Mouse (Mus musculus): ENCODE data around the gene Pafah1b3. TPM values are rescaled to one million over a fixed set of nuclear protein-coding genes. Genes with fewer than 3 reads are reported as not detected.
A peak's percentile ranks its signal among the peaks of the same experiment; 100 is the strongest.
"Not testable (repeated sequence)": the region's sequence is repeated elsewhere in the genome, so short reads cannot be mapped to it uniquely, and the experiment has no call there.

The Pafah1b3 gene
- 144 and 152 TPM in 2 replicates for polyA plus RNA-seq (2015; fragmentation: Nextera tagmentation; extraction: Ambion mirVana)

DNA sequence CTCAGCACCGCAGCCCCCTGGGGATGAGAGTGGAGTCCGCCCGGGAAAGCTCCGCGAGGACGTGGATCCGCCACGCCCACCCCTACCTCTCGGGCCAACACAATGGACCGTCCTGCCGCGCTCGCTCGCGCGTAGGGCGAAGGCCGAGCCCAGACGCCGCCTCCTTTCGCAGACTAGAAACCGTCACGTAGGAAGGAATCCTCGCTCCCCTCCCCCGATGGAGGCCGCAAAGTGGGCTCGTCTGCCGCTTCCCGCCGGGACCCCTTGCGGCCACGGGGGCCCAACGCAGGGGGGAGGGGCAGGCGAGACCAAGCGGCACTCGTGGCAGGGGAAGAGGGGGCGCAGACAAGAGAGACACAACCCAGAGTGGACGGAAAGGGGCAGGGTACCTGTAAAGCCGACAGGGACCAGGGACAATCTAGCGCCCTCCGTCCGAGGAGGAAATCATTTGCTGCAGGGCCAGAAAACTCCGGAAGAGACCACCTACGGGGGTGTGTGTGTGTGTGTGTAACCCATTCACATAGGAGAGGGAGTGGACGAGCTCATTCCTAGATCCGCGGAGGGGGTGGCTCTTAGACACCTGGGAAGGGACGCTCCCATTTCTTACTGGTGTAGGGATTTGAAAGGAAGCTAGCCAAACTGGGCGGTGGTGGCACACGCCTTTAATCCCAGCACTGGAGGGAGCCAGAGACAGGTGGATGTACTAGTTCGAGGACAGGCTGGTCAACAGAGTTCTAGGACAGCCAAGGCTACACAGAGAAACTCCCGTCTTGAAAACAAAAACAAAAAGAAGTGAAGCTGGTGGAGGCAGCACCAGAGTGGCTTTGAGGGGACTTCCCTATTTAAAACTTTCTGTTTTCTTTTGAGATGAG lies at the start of gene Pafah1b3:
Pafah1b3 (minus strand) TSS at position 533 of the 872 bp plus-strand sequence.
- TF ChIP-seq CTCF (IDR thresholded peaks at IDR 0.05; ENCODE audit: low read depth), result peak; percentile 58; the same call in 1 of the 2 replicates
- peak within 1 kb of the TSS; percentile 94 for H3K4me2 ChIP-seq (ENCODE audit: low read length)
- ATAC-seq (replicated peaks; ENCODE audit: low FRiP score, low read depth) (peak; percentile 91), DNase-seq (ENCODE audit: low spot score) (peak; percentile 96)
- peak within 1 kb of the TSS; percentile 81 for H3K4me3 ChIP-seq (replicated peaks; ENCODE audit: low read depth, low read length)
- no peaks in the 10 kb centered on the region for H3K9me3 ChIP-seq (replicated peaks; ENCODE audit: low read length)
- peaks cover 12% of the 10 kb centered on the region; the same call in 1 of the 2 replicates for H3K36me3 ChIP-seq (ENCODE audit: insufficient read depth, low read length)
- H3K9ac ChIP-seq (ENCODE audit: low read depth, low read length), result peak within 1 kb of the TSS; percentile 74
- no peaks in the 10 kb centered on the region; the same call in 1 of the 2 replicates for H3K4me1 ChIP-seq (replicated peaks; ENCODE audit: insufficient read depth, low read length)
- H3K27me3 ChIP-seq (ENCODE audit: insufficient read depth, low read length), result no peaks in the 10 kb centered on the region
- peak within 1 kb of the TSS; percentile 95 for H3K27ac ChIP-seq
- under 1% methylated on average over 52 of the region's 52 CpGs for WGBS

DNA sequence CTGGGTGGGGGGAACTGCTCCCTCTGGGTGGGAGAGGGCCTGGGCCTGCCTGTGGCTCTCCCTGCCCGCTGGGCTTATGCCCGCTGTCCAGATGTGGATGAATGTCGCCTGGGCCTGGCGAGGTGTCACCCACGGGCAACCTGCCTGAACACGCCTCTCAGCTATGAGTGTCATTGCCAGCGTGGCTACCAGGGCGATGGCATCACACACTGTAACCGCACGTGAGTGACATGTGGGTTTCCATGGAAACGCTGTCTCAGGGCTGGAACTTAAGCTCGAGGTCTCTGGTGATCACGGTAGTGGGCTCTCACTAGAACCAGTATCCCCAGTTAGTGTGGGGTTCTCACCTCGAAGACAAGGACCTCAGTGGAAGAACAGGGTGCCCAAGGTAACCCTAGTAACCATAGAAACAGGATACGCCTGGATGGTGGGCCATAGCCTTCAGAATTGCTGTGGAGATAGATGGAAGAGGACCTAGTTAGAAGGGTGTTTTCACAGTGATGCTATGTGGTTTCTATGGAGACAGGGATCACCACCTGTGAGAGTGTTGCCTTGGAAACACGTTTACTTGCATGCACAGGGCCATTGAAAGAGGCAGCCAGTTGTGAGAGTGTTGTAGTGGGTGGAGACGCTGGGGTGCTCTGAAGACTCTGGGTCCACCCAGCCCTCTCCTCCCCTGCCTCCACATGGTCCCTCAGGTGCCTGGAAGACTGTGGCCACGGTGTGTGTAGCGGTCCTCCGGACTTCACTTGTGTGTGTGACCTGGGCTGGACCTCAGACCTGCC lies 43.4 kb upstream of the Pafah1b3 start:
- H3K27me3 ChIP-seq (ENCODE audit: insufficient read depth, low read length), result no peaks in the 10 kb centered on the region
- ATAC-seq (replicated peaks; ENCODE audit: low FRiP score, low read depth) (no peak), DNase-seq (ENCODE audit: low spot score) (no peak)
- 84% methylated on average over 20 of the region's 20 CpGs for WGBS
- no peak overlapping the region for H3K27ac ChIP-seq
- H3K4me1 ChIP-seq (replicated peaks; ENCODE audit: insufficient read depth, low read length), result no peaks in the 10 kb centered on the region
- H3K4me3 ChIP-seq (replicated peaks; ENCODE audit: low read depth, low read length), result no peak overlapping the region
- no peak overlapping the region for H3K9ac ChIP-seq (ENCODE audit: low read depth, low read length)
- H3K9me3 ChIP-seq (replicated peaks; ENCODE audit: low read length), result no peaks in the 10 kb centered on the region
- no peak overlapping the region for H3K4me2 ChIP-seq (ENCODE audit: low read length)
- TF ChIP-seq CTCF (IDR thresholded peaks at IDR 0.05; ENCODE audit: low read depth), result no peak
- H3K36me3 ChIP-seq (ENCODE audit: insufficient read depth, low read length), result peaks cover 36% of the 10 kb centered on the region; the same call in 1 of the 2 replicates

DNA sequence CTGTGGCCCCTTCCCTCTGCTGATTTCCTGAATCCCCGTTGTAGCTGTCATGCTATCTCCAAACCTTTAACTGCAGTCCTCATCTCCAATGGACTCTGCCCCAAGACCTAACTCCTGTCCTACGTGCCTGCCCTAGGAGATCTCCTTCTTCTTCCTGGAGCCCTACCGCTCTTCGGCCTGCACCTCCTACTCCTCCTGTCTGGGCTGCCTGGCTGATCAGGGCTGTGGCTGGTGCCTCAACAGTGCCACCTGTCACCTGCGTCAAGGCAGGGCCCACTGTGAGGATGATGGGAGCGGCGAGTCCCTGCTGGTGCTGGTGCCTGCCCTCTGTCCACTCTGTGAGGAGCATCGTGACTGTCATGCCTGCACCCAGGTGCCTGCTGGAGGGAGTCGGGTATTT lies 41.5 kb upstream of the Pafah1b3 start:
- H3K27me3 ChIP-seq (ENCODE audit: insufficient read depth, low read length), result no peaks in the 10 kb centered on the region
- H3K4me2 ChIP-seq (ENCODE audit: low read length), result no peak overlapping the region
- no peak for DNase-seq (ENCODE audit: low spot score)
- no peak for ATAC-seq (replicated peaks; ENCODE audit: low FRiP score, low read depth)
- H3K4me3 ChIP-seq (replicated peaks; ENCODE audit: low read depth, low read length), result no peak overlapping the region
- no peaks in the 10 kb centered on the region for H3K4me1 ChIP-seq (replicated peaks; ENCODE audit: insufficient read depth, low read length)
- peaks cover 50% of the 10 kb centered on the region for H3K36me3 ChIP-seq (ENCODE audit: insufficient read depth, low read length)
- 87% methylated on average over 9 of the region's 9 CpGs for WGBS
- no peaks in the 10 kb centered on the region for H3K9me3 ChIP-seq (replicated peaks; ENCODE audit: low read length)
- no peak overlapping the region for H3K27ac ChIP-seq
- no peak for TF ChIP-seq CTCF (IDR thresholded peaks at IDR 0.05; ENCODE audit: low read depth)
- H3K9ac ChIP-seq (ENCODE audit: low read depth, low read length), result no peak overlapping the region

DNA sequence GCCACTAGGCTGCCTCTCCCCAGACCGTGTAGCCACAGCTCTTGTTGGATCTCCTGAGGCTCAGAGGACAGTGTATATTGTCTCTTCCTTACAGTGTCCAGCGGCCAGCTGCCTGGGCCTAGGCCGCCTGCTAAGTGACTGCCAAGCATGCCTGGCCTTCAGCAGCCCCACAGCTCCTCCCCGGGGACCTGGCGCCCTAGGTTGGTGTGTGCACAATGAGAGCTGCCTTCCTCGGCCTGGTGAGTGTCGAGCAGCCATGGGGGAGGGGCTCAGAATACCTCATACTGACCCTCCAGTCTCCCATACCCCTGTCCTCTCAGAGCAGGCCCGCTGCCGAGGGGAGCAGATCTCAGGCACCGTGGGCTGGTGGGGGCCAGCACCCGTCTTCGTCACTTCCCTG lies 36.7 kb upstream of the Pafah1b3 start:
- Histone ChIP-seq H3K4me2 (ENCODE audit: low read length) (no peak overlapping the region), H3K4me1 (replicated peaks; ENCODE audit: insufficient read depth, low read length) (no peaks in the 10 kb centered on the region), H3K27me3 (ENCODE audit: insufficient read depth, low read length) (no peaks in the 10 kb centered on the region), H3K9me3 (replicated peaks; ENCODE audit: low read length) (no peaks in the 10 kb centered on the region), H3K4me3 (replicated peaks; ENCODE audit: low read depth, low read length) (no peak overlapping the region), H3K9ac (ENCODE audit: low read depth, low read length) (no peak overlapping the region), H3K27ac (no peak overlapping the region), H3K36me3 (ENCODE audit: insufficient read depth, low read length) (peaks cover 32% of the 10 kb centered on the region)
- DNase-seq (ENCODE audit: low spot score), result no peak
- no peak for TF ChIP-seq CTCF (IDR thresholded peaks at IDR 0.05; ENCODE audit: low read depth)
- 89% methylated on average over 12 of the region's 12 CpGs for WGBS
- ATAC-seq (replicated peaks; ENCODE audit: low FRiP score, low read depth), result no peak

DNA sequence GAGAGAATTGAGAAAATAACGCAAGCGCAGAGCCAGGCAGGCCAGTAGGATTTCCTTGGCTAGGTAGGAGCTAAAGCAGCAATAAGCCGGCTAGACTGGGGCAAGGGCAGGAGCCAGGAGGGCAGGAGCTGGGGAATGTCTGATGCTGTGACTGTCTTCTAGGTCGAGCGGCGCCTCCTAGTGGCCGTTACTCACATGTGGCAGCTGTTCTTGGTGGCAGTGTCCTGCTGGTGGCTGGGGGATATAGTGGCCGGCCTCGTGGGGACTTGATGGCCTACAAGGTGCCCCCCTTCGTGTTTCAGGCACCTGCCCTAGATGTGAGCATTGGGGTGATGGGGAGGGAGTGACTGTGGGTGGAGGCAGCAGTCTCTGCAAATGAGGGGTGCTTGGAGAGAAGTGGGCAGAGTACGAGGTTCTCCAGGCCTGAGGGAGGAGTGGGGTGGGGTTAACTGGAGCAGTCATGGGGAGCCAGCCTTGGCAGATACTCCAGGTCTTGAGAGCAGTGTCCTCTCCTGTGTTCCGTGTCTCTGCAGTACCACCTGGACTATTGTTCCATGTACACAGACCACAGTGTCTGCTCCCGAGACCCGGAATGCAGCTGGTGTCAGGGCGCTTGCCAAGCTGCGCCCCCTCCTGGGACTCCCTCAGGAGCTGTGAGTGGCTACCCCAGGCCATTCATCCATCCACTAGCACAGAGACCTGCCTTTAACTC lies 36.0 kb upstream of the Pafah1b3 start:
- Histone ChIP-seq H3K4me1 (replicated peaks; ENCODE audit: insufficient read depth, low read length) (no peaks in the 10 kb centered on the region), H3K36me3 (ENCODE audit: insufficient read depth, low read length) (peaks cover 32% of the 10 kb centered on the region), H3K27me3 (ENCODE audit: insufficient read depth, low read length) (no peaks in the 10 kb centered on the region), H3K9ac (ENCODE audit: low read depth, low read length) (no peak overlapping the region), H3K9me3 (replicated peaks; ENCODE audit: low read length) (no peaks in the 10 kb centered on the region), H3K4me2 (ENCODE audit: low read length) (no peak overlapping the region), H3K4me3 (replicated peaks; ENCODE audit: low read depth, low read length) (no peak overlapping the region), H3K27ac (no peak overlapping the region)
- DNase-seq (ENCODE audit: low spot score) (peak; percentile 94), ATAC-seq (replicated peaks; ENCODE audit: low FRiP score, low read depth) (peak; percentile 69)
- TF ChIP-seq CTCF (IDR thresholded peaks at IDR 0.05; ENCODE audit: low read depth), result peak; percentile 87
- 37% methylated on average over 16 of the region's 16 CpGs for WGBS

DNA sequence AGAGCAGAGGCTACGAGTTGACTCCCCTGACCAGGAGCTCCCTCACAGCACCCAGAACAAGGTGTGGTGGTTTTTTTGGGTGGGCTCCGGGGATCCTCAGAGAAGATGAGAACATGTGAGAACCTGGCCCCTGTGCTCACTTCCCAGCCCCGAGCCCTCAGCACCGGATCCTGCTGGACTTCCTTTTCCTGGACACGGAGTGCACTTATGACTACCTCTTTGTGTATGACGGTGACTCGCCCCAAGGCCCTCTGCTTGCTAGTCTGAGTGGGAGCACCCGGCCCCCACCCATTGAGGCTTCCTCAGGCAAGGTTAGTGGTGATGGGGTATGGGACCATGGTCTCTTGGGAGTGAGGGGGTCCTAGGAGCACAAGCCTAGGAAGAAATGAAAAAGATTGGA lies 28.4 kb upstream of the Pafah1b3 start:
- Histone ChIP-seq H3K36me3 (ENCODE audit: insufficient read depth, low read length) (peaks cover 4% of the 10 kb centered on the region), H3K27ac (no peak overlapping the region), H3K9me3 (replicated peaks; ENCODE audit: low read length) (no peaks in the 10 kb centered on the region), H3K4me1 (replicated peaks; ENCODE audit: insufficient read depth, low read length) (peaks cover 7% of the 10 kb centered on the region; the same call in 1 of the 2 replicates), H3K4me3 (replicated peaks; ENCODE audit: low read depth, low read length) (no peak overlapping the region), H3K4me2 (ENCODE audit: low read length) (no peak overlapping the region), H3K9ac (ENCODE audit: low read depth, low read length) (no peak overlapping the region), H3K27me3 (ENCODE audit: insufficient read depth, low read length) (no peaks in the 10 kb centered on the region)
- ATAC-seq (replicated peaks; ENCODE audit: low FRiP score, low read depth) (no peak), DNase-seq (ENCODE audit: low spot score) (no peak)
- 77% methylated on average over 8 of the region's 8 CpGs for WGBS
- TF ChIP-seq CTCF (IDR thresholded peaks at IDR 0.05; ENCODE audit: low read depth), result no peak

DNA sequence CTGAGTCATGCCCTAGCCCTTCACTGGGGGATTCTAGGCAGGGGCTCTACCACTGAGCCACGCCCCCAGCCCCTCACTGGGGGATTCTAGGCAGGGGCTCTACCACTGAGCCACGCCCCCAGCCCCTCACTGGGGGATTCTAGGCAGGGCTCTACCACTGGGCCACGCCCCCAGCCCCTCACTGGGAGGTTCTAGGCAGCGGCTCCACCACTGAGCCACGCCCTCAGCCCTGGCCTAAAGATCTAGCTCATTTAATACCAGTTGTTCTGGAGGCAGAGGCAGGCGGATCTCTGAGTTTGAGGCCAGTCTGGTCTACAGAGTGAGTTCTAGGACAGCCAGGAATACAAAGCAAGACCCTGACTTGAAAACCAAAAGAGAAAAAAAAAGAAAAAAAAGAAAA lies 27.6 kb upstream of the Pafah1b3 start:
- DNase-seq (ENCODE audit: low spot score); H3K9me3 ChIP-seq (replicated peaks; ENCODE audit: low read length); H3K36me3 ChIP-seq (ENCODE audit: insufficient read depth, low read length); H3K4me2 ChIP-seq (ENCODE audit: low read length); H3K9ac ChIP-seq (ENCODE audit: low read depth, low read length); H3K27me3 ChIP-seq (ENCODE audit: insufficient read depth, low read length); H3K4me1 ChIP-seq (replicated peaks; ENCODE audit: insufficient read depth, low read length); H3K27ac ChIP-seq; ATAC-seq (replicated peaks; ENCODE audit: low FRiP score, low read depth); H3K4me3 ChIP-seq (replicated peaks; ENCODE audit: low read depth, low read length): not testable (repeated sequence)
- WGBS, result 97% methylated on average over 5 of the region's 6 CpGs
